ENCODE assay signal across 16 mouse cellular contexts in the genomic region with DNA sequence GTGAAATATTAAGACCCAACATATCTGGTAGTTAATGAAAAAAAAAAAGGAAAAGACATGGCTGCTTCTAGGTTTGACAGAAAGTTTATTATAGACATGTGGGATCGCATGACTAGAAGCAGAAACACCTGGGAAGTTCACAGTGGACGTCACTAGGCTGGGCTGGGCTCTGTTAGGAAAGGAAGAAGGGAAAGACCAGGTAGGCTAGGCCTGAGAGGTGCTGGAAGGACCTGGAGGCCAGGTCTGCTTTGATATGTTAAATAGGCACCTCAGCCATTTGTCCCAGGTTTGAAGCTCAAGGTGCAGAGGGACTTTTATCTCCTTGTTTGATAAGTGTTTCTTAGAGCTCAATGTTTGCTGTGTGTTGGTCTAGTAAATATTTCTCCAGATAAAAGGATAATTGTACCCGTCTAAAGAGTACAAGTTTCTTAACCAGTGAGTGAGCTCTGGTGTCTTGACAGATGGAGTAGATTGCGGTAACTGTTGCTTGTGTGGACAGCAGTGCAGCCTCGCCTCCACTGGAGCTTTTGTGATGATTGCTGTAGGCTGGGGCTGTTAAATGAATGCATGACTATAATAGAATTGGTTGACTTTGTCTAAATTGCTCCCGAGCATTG.
"Had no signal": no experiment of that assay in that cellular context is flagged by ENCODE, and none has a peak within 500 bp of the region (broad histone marks: within the 10 kb centered on the region; RNA-seq: fewer than 3 reads in every experiment).

No protein-coding gene starts in this region.

- H3K4me2 ChIP-seq: kidney, embryonic 15.5 days; limb, embryonic 12.5 days; liver, embryonic 13.5 days; lung, embryonic 15.5 days; midbrain, embryonic 13.5 days; neural tube, embryonic 15.5 days had no signal

- H3K4me1 ChIP-seq: kidney, embryonic 15.5 days; liver, embryonic 13.5 days; lung, embryonic 15.5 days had no signal

- H3K9ac ChIP-seq: kidney, embryonic 15.5 days; limb, embryonic 12.5 days; liver, embryonic 13.5 days; liver, postnatal 0 days; lung, embryonic 15.5 days; midbrain, embryonic 13.5 days; neural tube, embryonic 15.5 days had no signal

- H3K4me3 ChIP-seq: kidney, embryonic 15.5 days; left cerebral cortex, adult 2 months; limb, embryonic 12.5 days; liver, embryonic 13.5 days; lung, embryonic 15.5 days; midbrain, embryonic 13.5 days; myocyte; neural tube, embryonic 15.5 days had no signal

- H3K27me3 ChIP-seq: kidney, embryonic 15.5 days; limb, embryonic 12.5 days; liver, embryonic 13.5 days; lung, embryonic 15.5 days; midbrain, embryonic 13.5 days; neural tube, embryonic 15.5 days had no signal

- H3K9me3 ChIP-seq: kidney, embryonic 15.5 days; limb, embryonic 12.5 days; liver, embryonic 13.5 days; lung, embryonic 15.5 days; midbrain, embryonic 13.5 days; neural tube, embryonic 15.5 days had no signal

- DNase-seq: kidney, adult 2 months; kidney, postnatal 14 days; liver; liver, embryonic 13.5 days; liver, postnatal 0 days; right cerebral cortex, adult 18-20 months; spleen, adult 18-20 months; thymus, adult 18-20 months; thymus, postnatal 25 days had no signal

- ATAC-seq: liver, postnatal 0 days; midbrain, embryonic 13.5 days had no signal

- H3K27ac ChIP-seq: kidney, embryonic 15.5 days; left cerebral cortex, adult 2 months; limb, embryonic 12.5 days; liver, embryonic 13.5 days; lung, embryonic 15.5 days; midbrain, embryonic 13.5 days; neural tube, embryonic 15.5 days had no signal
